Mouse (Mus musculus) midbrain, embryonic 15.5 days (tissue): ENCODE measurements at regions not wholly inside any gene's neighbourhood (a gene's known extent, or its start where the extent isn't known, plus 50 kb on each side); places are given as distances from the start of the nearest gene placed in this dataset.

Experiments
- ATAC-seq: fragments of 200-750 bp; cut with Nextera tagmentation; replicated peaks from 2 replicates; pipeline ENCODE4 v1.8.0; 2017; ENCODE audit warnings: moderate TSS enrichment
- H3K27ac ChIP-seq: fragments of 300-500 bp; sonication (generic); 2 replicates; pipeline ENCODE4 v1.5.1; 2015; ENCODE audit warnings: mild to moderate bottlenecking, inconsistent platforms
- H3K27me3 ChIP-seq: fragments of 300-500 bp; sonication (generic); replicated peaks from 2 replicates; pipeline ENCODE4 v1.6.1; 2015; ENCODE audit warnings: inconsistent platforms
- H3K36me3 ChIP-seq: fragments of 300-500 bp; sonication (generic); replicated peaks from 2 replicates; pipeline ENCODE4 v1.6.1; 2015; ENCODE audit warnings: inconsistent platforms
- H3K4me1 ChIP-seq: fragments of 300-500 bp; sonication (generic); 2 replicates; pipeline ENCODE4 v1.6.1; 2015; ENCODE audit warnings: inconsistent platforms
- H3K4me2 ChIP-seq: fragments of 300-500 bp; sonication (generic); 2 replicates; pipeline ENCODE4 v1.6.1; 2015; ENCODE audit warnings: inconsistent platforms, mild to moderate bottlenecking, moderate library complexity
- H3K4me3 ChIP-seq: fragments of 300-500 bp; sonication (generic); 2 replicates; pipeline ENCODE4 v1.5.1; 2015; ENCODE audit warnings: mild to moderate bottlenecking, inconsistent platforms
- H3K9ac ChIP-seq: fragments of 300-500 bp; sonication (generic); 2 replicates; pipeline ENCODE4 v1.6.1; 2015; ENCODE audit warnings: mild to moderate bottlenecking, inconsistent platforms
- H3K9me3 ChIP-seq: fragments of 300-500 bp; sonication (generic); 2 replicates; pipeline ENCODE4 v1.6.1; 2016; ENCODE audit warnings: inconsistent platforms
- WGBS: fragments of 180-500 bp; shearing (Covaris S2); methylation state at CpG from one replicate; pipeline ENCODE4 v1.1.7; 2015; ENCODE audit warnings: mixed read lengths; 5-methylcytosine and 5-hydroxymethylcytosine counted together

- Histone ChIP-seq H3K36me3 (no peaks in the 10 kb centered on the region), H3K4me3 (no peak overlapping the region), H3K27ac (no peak overlapping the region), H3K9me3 (no peaks in the 10 kb centered on the region), H3K9ac (no peak overlapping the region), H3K4me1 (no peaks in the 10 kb centered on the region), H3K4me2 (no peak overlapping the region), H3K27me3 (no peaks in the 10 kb centered on the region)
- ATAC-seq = no peak
- 90% methylated on average over 4 of the region's 4 CpGs for WGBS
These were observed 146.8 kb downstream of the Ktn1 start for GRCm38 (mm10) chr14:47795062-47795461.

DNA sequence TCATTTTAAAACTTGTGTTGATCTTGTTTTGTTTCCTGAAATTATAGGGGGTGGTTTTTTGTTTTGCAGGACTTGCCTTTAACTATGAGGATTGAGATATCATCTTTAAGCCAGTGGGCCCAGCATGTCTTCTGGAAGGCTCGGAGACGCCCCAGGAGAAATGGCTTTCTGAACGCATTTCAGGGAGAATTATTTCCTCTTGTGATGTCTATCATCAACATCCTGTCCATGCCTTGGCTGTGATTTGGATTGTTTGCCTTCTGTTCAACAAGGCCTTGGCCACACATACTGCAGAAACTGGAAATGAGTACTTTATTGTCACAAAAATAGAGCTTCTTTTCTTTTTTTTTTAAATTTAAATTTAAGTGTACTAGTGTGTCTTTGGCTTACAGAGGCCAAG is 150.0 kb downstream of the Ktn1 start:
- Histone ChIP-seq H3K36me3 (no peaks in the 10 kb centered on the region), H3K4me1 (no peaks in the 10 kb centered on the region), H3K4me2 (no peak overlapping the region), H3K9ac (no peak overlapping the region), H3K9me3 (no peaks in the 10 kb centered on the region), H3K27ac (no peak overlapping the region), H3K27me3 (no peaks in the 10 kb centered on the region), H3K4me3 (no peak overlapping the region)
- 72% methylated on average over 3 of the region's 3 CpGs for WGBS
- ATAC-seq = no peak

DNA sequence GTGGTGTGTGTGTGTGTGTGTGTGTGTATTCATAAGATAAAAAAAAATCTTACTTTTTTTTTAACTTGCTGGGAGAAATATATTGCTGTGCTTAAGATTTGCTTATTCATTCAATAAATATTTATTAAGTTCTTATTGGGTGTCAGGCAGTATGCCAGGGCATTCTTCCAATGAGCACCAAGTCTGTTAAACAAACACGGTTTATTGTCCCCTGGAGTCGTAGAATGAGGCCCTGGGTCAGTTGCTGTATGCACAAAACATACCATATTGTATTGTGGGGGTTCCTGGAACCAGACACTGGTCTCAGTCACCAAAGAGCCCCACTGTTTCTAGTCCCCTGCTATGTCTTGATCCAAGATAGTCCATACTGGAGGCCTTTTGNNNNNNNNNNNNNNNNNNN is 151.3 kb downstream of the Ktn1 start:
- Histone ChIP-seq H3K9me3 (no peaks in the 10 kb centered on the region), H3K4me2 (no peak overlapping the region), H3K36me3 (no peaks in the 10 kb centered on the region), H3K27me3 (no peaks in the 10 kb centered on the region), H3K4me3 (no peak overlapping the region), H3K4me1 (no peaks in the 10 kb centered on the region), H3K27ac (no peak overlapping the region), H3K9ac (no peak overlapping the region)
- 71% methylated on average over 2 of the region's 2 CpGs for WGBS
- ATAC-seq = no peak

DNA sequence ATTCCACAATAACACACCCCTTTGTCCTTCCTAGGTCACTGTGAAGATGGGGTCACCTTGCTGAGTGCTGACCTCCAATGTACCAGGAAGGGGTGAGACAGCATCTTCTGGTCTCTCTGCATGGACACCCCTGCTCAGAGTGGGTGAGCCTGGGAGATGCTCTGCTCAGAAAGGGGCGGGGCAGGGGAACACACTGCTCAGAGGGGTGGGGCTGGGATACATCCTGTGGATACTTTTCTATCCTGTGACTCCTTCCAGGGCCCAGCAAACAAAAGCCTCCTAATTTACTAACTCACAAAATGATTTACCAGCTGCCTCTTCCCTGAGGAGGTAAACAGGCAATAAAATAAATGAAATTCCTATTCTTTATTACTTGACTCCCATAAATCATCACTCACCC is 157.0 kb downstream of the Ktn1 start:
- Histone ChIP-seq H3K4me1 (peaks cover 20% of the 10 kb centered on the region), H3K4me3 (no peak overlapping the region), H3K4me2 (no peak overlapping the region), H3K9ac (no peak overlapping the region), H3K27me3 (no peaks in the 10 kb centered on the region), H3K27ac (no peak overlapping the region), H3K36me3 (no peaks in the 10 kb centered on the region), H3K9me3 (no peaks in the 10 kb centered on the region)
- WGBS = 87% methylated on average over 1 of the region's 1 CpGs
- ATAC-seq = no peak; the same call in 1 of the 2 replicates

- 13% methylated on average over 9 of the region's 9 CpGs for WGBS
These were observed 157.7 kb downstream of the Ktn1 start for GRCm38 (mm10) chr14:47805771-47806535.

GRCm38 (mm10) chr14:47808097-47808910 is 160.1 kb downstream of the Ktn1 start:
- WGBS = 17% methylated on average over 10 of the region's 10 CpGs
- Histone ChIP-seq H3K9ac (no peak overlapping the region), H3K27me3 (no peaks in the 10 kb centered on the region), H3K27ac (no peak overlapping the region), H3K4me2 (no peak overlapping the region), H3K9me3 (no peaks in the 10 kb centered on the region), H3K4me1 (peaks cover 20% of the 10 kb centered on the region), H3K4me3 (no peak overlapping the region), H3K36me3 (no peaks in the 10 kb centered on the region)
- peak; percentile 61 for ATAC-seq

More at GRCm38 (mm10) chr14:47805771-47806535, 157.7 kb downstream of the Ktn1 start:
- H3K27me3 ChIP-seq = no peaks in the 10 kb centered on the region
- no peak overlapping the region for H3K4me3 ChIP-seq
- no peaks in the 10 kb centered on the region for H3K36me3 ChIP-seq
- peaks cover 20% of the 10 kb centered on the region for H3K4me1 ChIP-seq
- ATAC-seq = peak; percentile 88
- H3K4me2 ChIP-seq = no peak overlapping the region
- 0 out of 2 replicates have a peak overlapping the region, but pooled peaks have one; percentile 12 for H3K27ac ChIP-seq
- no peak overlapping the region for H3K9ac ChIP-seq
- no peaks in the 10 kb centered on the region for H3K9me3 ChIP-seq

DNA sequence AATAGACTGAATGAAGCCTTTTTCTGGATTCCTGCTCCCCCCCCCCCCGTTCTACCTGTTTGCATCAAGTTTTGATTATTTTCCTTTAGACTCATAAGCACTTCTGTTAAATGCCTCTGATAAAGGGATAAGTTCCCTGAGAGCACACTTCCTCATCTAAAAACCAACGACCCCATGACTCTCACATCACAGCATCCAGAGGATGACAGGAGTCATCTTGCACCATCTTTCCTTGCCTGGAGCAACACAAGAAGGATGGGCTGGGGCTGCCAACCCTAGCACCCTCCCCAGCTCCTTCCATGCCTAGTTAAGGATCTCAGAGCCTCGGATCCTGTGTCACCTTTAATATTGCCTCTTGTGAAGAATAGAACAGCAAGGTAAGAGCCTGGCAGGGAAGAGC is 170.0 kb downstream of the Ktn1 start:
- H3K27ac ChIP-seq = no peak overlapping the region
- no peaks in the 10 kb centered on the region for H3K9me3 ChIP-seq
- peaks cover 6% of the 10 kb centered on the region; the same call in 1 of the 2 replicates for H3K4me1 ChIP-seq
- H3K27me3 ChIP-seq = no peaks in the 10 kb centered on the region
- no peak for ATAC-seq
- no peak overlapping the region for H3K4me3 ChIP-seq
- WGBS = 84% methylated on average over 3 of the region's 3 CpGs
- no peak overlapping the region for H3K4me2 ChIP-seq
- H3K36me3 ChIP-seq = no peaks in the 10 kb centered on the region
- H3K9ac ChIP-seq = no peak overlapping the region

DNA sequence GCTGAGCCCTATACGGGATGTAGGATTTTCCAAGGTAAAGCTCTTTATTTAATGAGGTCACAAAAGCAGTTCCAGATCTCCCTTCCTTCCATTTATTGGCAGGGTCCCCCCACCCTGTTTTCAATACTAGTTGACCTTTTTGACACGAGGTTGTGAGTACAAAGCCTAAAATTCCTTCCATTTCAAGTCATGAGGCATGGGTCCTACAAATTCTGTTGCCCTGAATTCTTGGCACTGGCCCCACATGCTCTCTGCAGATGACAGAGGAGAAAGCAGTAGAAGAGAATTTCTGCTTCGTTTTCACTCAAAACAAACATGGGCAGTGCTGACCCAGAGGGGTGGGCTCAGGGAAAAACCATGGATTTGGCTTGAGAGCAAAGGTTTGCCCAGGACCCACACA is 170.4 kb downstream of the Ktn1 start:
- Histone ChIP-seq H3K4me1 (peaks cover 6% of the 10 kb centered on the region; the same call in 1 of the 2 replicates), H3K9me3 (no peaks in the 10 kb centered on the region), H3K9ac (no peak overlapping the region), H3K4me3 (no peak overlapping the region), H3K4me2 (no peak overlapping the region), H3K27me3 (no peaks in the 10 kb centered on the region), H3K36me3 (no peaks in the 10 kb centered on the region), H3K27ac (no peak overlapping the region)
- 66% methylated on average over 3 of the region's 3 CpGs for WGBS
- ATAC-seq = no peak

GRCm38 (mm10) chr14:47820571-47821143 is 172.4 kb downstream of the Ktn1 start:
- no peak overlapping the region for H3K4me2 ChIP-seq
- H3K27ac ChIP-seq = no peak overlapping the region
- no peak overlapping the region for H3K9ac ChIP-seq
- no peak overlapping the region for H3K4me3 ChIP-seq
- H3K9me3 ChIP-seq = no peaks in the 10 kb centered on the region
- H3K36me3 ChIP-seq = no peaks in the 10 kb centered on the region
- ATAC-seq = peak; percentile 56; the same call in 1 of the 2 replicates
- no peaks in the 10 kb centered on the region for H3K27me3 ChIP-seq
- WGBS = 65% methylated on average over 13 of the region's 13 CpGs
- peaks cover 6% of the 10 kb centered on the region; the same call in 1 of the 2 replicates for H3K4me1 ChIP-seq

DNA sequence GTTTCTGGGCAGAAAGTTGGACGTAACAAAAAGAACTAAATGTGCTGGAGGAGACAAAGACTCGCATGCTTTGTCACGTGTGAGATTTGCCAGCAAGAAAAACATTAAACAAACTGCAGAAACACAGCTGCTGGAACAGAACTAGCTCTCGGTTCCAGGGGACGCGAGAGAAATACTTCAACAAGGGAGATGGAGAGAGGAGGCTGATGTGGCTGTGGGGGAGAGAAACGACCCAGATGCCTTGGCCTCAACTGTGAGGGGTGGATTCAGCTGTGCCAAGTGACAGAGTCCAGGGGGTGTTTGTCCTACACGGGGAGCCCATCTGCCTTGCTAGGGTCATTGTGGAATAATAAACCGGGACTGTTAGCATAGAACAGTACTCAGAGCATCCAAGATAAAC is 174.9 kb downstream of the Ktn1 start:
- Histone ChIP-seq H3K4me1 (peaks cover 6% of the 10 kb centered on the region; the same call in 1 of the 2 replicates), H3K27ac (no peak overlapping the region), H3K4me2 (no peak overlapping the region), H3K36me3 (no peaks in the 10 kb centered on the region), H3K27me3 (no peaks in the 10 kb centered on the region), H3K4me3 (no peak overlapping the region), H3K9me3 (no peaks in the 10 kb centered on the region), H3K9ac (no peak overlapping the region)
- 78% methylated on average over 9 of the region's 9 CpGs for WGBS
- ATAC-seq = no peak

- ATAC-seq = no peak
- H3K36me3 ChIP-seq = no peaks in the 10 kb centered on the region
- H3K4me3 ChIP-seq = no peak overlapping the region
- 82% methylated on average over 8 of the region's 8 CpGs for WGBS
- peaks cover 6% of the 10 kb centered on the region; the same call in 1 of the 2 replicates for H3K4me1 ChIP-seq
- no peak overlapping the region for H3K27ac ChIP-seq
- H3K27me3 ChIP-seq = no peaks in the 10 kb centered on the region
- H3K9me3 ChIP-seq = no peaks in the 10 kb centered on the region
- H3K9ac ChIP-seq = no peak overlapping the region
- no peak overlapping the region for H3K4me2 ChIP-seq
These were observed 175.4 kb downstream of the Ktn1 start for GRCm38 (mm10) chr14:47823696-47824095.

- no peaks in the 10 kb centered on the region for H3K36me3 ChIP-seq
- no peak overlapping the region for H3K9ac ChIP-seq
- no peaks in the 10 kb centered on the region for H3K27me3 ChIP-seq
- peaks cover 6% of the 10 kb centered on the region; the same call in 1 of the 2 replicates for H3K4me1 ChIP-seq
- ATAC-seq = no peak
- H3K9me3 ChIP-seq = no peaks in the 10 kb centered on the region
- no peak overlapping the region for H3K4me2 ChIP-seq
- no peak overlapping the region for H3K27ac ChIP-seq
- WGBS = 82% methylated on average over 3 of the region's 3 CpGs
- no peak overlapping the region for H3K4me3 ChIP-seq
These were observed 177.3 kb downstream of the Ktn1 start for GRCm38 (mm10) chr14:47825446-47825956.
